Mouse (Mus musculus): ENCODE measurements at regions not wholly inside any gene's neighbourhood (a gene's known extent, or its start where the extent isn't known, plus 50 kb on each side); places are given as distances from the start of the nearest gene placed in this dataset.

GRCm38 (mm10) chr12:38987819-38988218 lies 208.6 kb downstream of the Etv1 start:
- Histone ChIP-seq H3K4me1 (no peaks in the 10 kb centered on the region), H3K4me3 (no peak overlapping the region), H3K36me3 (no peaks in the 10 kb centered on the region), H3K27ac (replicated peaks) (no peak overlapping the region), H3K4me2 (no peak overlapping the region), H3K27me3 (replicated peaks) (no peaks in the 10 kb centered on the region), H3K9me3 (no peaks in the 10 kb centered on the region), H3K9ac (no peak overlapping the region)
- 84% methylated on average over 4 of the region's 4 CpGs for WGBS
- no peak for ATAC-seq (ENCODE audit: extremely low read depth, insufficient number of reproducible peaks, low FRiP score, low TSS enrichment)

- WGBS, result 71% methylated on average over 2 of the region's 2 CpGs
- Histone ChIP-seq H3K27ac (replicated peaks) (no peak overlapping the region), H3K4me2 (no peak overlapping the region), H3K4me1 (no peaks in the 10 kb centered on the region), H3K9me3 (no peaks in the 10 kb centered on the region), H3K36me3 (no peaks in the 10 kb centered on the region), H3K9ac (no peak overlapping the region), H3K27me3 (replicated peaks) (no peaks in the 10 kb centered on the region), H3K4me3 (no peak overlapping the region)
- no peak for ATAC-seq (ENCODE audit: extremely low read depth, insufficient number of reproducible peaks, low FRiP score, low TSS enrichment)
Measured at GRCm38 (mm10) chr12:39027179-39027578, 248.0 kb downstream of the Etv1 start.

- 71% methylated on average over 2 of the region's 2 CpGs for WGBS
- H3K36me3 ChIP-seq, result no peaks in the 10 kb centered on the region
- H3K27me3 ChIP-seq (replicated peaks), result no peaks in the 10 kb centered on the region
Measured at GRCm38 (mm10) chr12:39027948-39028347, 248.8 kb downstream of the Etv1 start.

GRCm38 (mm10) chr12:39033982-39034381 lies 254.8 kb downstream of the Etv1 start:
- Histone ChIP-seq H3K9me3 (no peaks in the 10 kb centered on the region), H3K4me1 (no peaks in the 10 kb centered on the region)
- WGBS, result 67% methylated on average over 3 of the region's 3 CpGs

More at GRCm38 (mm10) chr12:39027948-39028347, 248.8 kb downstream of the Etv1 start:
- H3K9me3 ChIP-seq, result no peaks in the 10 kb centered on the region
- H3K4me3 ChIP-seq, result no peak overlapping the region
- no peaks in the 10 kb centered on the region for H3K4me1 ChIP-seq
- no peak overlapping the region for H3K4me2 ChIP-seq
- H3K9ac ChIP-seq, result no peak overlapping the region
- ATAC-seq (ENCODE audit: extremely low read depth, insufficient number of reproducible peaks, low FRiP score, low TSS enrichment), result no peak
- no peak overlapping the region for H3K27ac ChIP-seq (replicated peaks)

GRCm38 (mm10) chr12:39036466-39037037 lies 257.4 kb downstream of the Etv1 start:
- 70% methylated on average over 2 of the region's 2 CpGs for WGBS
- Histone ChIP-seq H3K36me3 (no peaks in the 10 kb centered on the region), H3K27me3 (replicated peaks) (no peaks in the 10 kb centered on the region)

More at GRCm38 (mm10) chr12:39033982-39034381, 254.8 kb downstream of the Etv1 start:
- no peaks in the 10 kb centered on the region for H3K27me3 ChIP-seq (replicated peaks)
- no peak overlapping the region for H3K9ac ChIP-seq
- H3K27ac ChIP-seq (replicated peaks), result no peak overlapping the region
- no peaks in the 10 kb centered on the region for H3K36me3 ChIP-seq
- ATAC-seq (ENCODE audit: extremely low read depth, insufficient number of reproducible peaks, low FRiP score, low TSS enrichment), result no peak
- no peak overlapping the region for H3K4me2 ChIP-seq
- no peak overlapping the region for H3K4me3 ChIP-seq

GRCm38 (mm10) chr12:39038077-39038476 lies 258.9 kb downstream of the Etv1 start:
- H3K4me1 ChIP-seq, result no peaks in the 10 kb centered on the region
- no peak overlapping the region for H3K9ac ChIP-seq
- no peak for ATAC-seq (ENCODE audit: extremely low read depth, insufficient number of reproducible peaks, low FRiP score, low TSS enrichment)
- no peaks in the 10 kb centered on the region for H3K36me3 ChIP-seq
- H3K9me3 ChIP-seq, result no peaks in the 10 kb centered on the region
- 68% methylated on average over 3 of the region's 3 CpGs for WGBS
- H3K4me3 ChIP-seq, result no peak overlapping the region
- H3K27me3 ChIP-seq (replicated peaks), result no peaks in the 10 kb centered on the region
- H3K27ac ChIP-seq (replicated peaks), result no peak overlapping the region
- no peak overlapping the region for H3K4me2 ChIP-seq

More at GRCm38 (mm10) chr12:39036466-39037037, 257.4 kb downstream of the Etv1 start:
- no peak for ATAC-seq (ENCODE audit: extremely low read depth, insufficient number of reproducible peaks, low FRiP score, low TSS enrichment)
- Histone ChIP-seq H3K4me3 (no peak overlapping the region), H3K9ac (no peak overlapping the region), H3K9me3 (no peaks in the 10 kb centered on the region), H3K4me2 (no peak overlapping the region), H3K27ac (replicated peaks) (no peak overlapping the region), H3K4me1 (no peaks in the 10 kb centered on the region)

- no peaks in the 10 kb centered on the region for H3K27me3 ChIP-seq (replicated peaks)
- H3K4me1 ChIP-seq, result no peaks in the 10 kb centered on the region
- H3K9me3 ChIP-seq, result no peaks in the 10 kb centered on the region
- no peak overlapping the region for H3K9ac ChIP-seq
- H3K27ac ChIP-seq (replicated peaks), result no peak overlapping the region
- no peak overlapping the region for H3K4me2 ChIP-seq
- no peak overlapping the region for H3K4me3 ChIP-seq
- WGBS, result 37% methylated on average over 2 of the region's 2 CpGs
- no peaks in the 10 kb centered on the region for H3K36me3 ChIP-seq
- no peak for ATAC-seq (ENCODE audit: extremely low read depth, insufficient number of reproducible peaks, low FRiP score, low TSS enrichment)
Measured at GRCm38 (mm10) chr12:39038656-39039055, 259.5 kb downstream of the Etv1 start.

- Histone ChIP-seq H3K4me1 (no peaks in the 10 kb centered on the region), H3K4me3 (no peak overlapping the region), H3K27me3 (replicated peaks) (no peaks in the 10 kb centered on the region), H3K27ac (replicated peaks) (no peak overlapping the region), H3K9me3 (no peaks in the 10 kb centered on the region), H3K36me3 (no peaks in the 10 kb centered on the region), H3K4me2 (no peak overlapping the region), H3K9ac (no peak overlapping the region)
- no peak for ATAC-seq (ENCODE audit: extremely low read depth, insufficient number of reproducible peaks, low FRiP score, low TSS enrichment)
Measured at GRCm38 (mm10) chr12:39047126-39047525, 267.9 kb downstream of the Etv1 start.

- no peak overlapping the region for H3K27ac ChIP-seq (replicated peaks)
- no peak overlapping the region for H3K9ac ChIP-seq
- no peak overlapping the region for H3K4me2 ChIP-seq
- no peaks in the 10 kb centered on the region for H3K27me3 ChIP-seq (replicated peaks)
- H3K4me3 ChIP-seq, result no peak overlapping the region
- no peaks in the 10 kb centered on the region for H3K9me3 ChIP-seq
- H3K4me1 ChIP-seq, result no peaks in the 10 kb centered on the region
- no peak for ATAC-seq (ENCODE audit: extremely low read depth, insufficient number of reproducible peaks, low FRiP score, low TSS enrichment)
- 65% methylated on average over 6 of the region's 6 CpGs for WGBS
- no peaks in the 10 kb centered on the region for H3K36me3 ChIP-seq
Measured at GRCm38 (mm10) chr12:39048441-39048840, 269.3 kb downstream of the Etv1 start.

- H3K27me3 ChIP-seq (replicated peaks), result no peaks in the 10 kb centered on the region
- 45% methylated on average over 1 of the region's 1 CpGs for WGBS
- no peak overlapping the region for H3K4me3 ChIP-seq
- H3K4me1 ChIP-seq, result no peaks in the 10 kb centered on the region
- H3K36me3 ChIP-seq, result no peaks in the 10 kb centered on the region
- no peak overlapping the region for H3K9ac ChIP-seq
- H3K9me3 ChIP-seq, result no peaks in the 10 kb centered on the region
- H3K27ac ChIP-seq (replicated peaks), result no peak overlapping the region
- no peak overlapping the region for H3K4me2 ChIP-seq
- no peak for ATAC-seq (ENCODE audit: extremely low read depth, insufficient number of reproducible peaks, low FRiP score, low TSS enrichment)
Measured at GRCm38 (mm10) chr12:39048958-39049357, 269.8 kb downstream of the Etv1 start.

- Histone ChIP-seq H3K4me3 (no peak overlapping the region), H3K4me1 (0 out of 2 replicates have a peak, but pooled peaks cover 3% of the 10 kb centered on the region), H3K9me3 (no peaks in the 10 kb centered on the region), H3K27ac (replicated peaks) (no peak overlapping the region), H3K9ac (no peak overlapping the region), H3K27me3 (replicated peaks) (no peaks in the 10 kb centered on the region), H3K36me3 (no peaks in the 10 kb centered on the region), H3K4me2 (no peak overlapping the region)
- no peak for ATAC-seq (ENCODE audit: extremely low read depth, insufficient number of reproducible peaks, low FRiP score, low TSS enrichment)
- 71% methylated on average over 4 of the region's 4 CpGs for WGBS
Measured at GRCm38 (mm10) chr12:39070331-39071045, 291.3 kb downstream of the Etv1 start.

All from heart, embryonic 13.5 days (tissue).